Mouse (Mus musculus) urinary bladder, postnatal 25 days (tissue): ENCODE measurements at regions not wholly inside any gene's neighbourhood (a gene's known extent, or its start where the extent isn't known, plus 50 kb on each side); places are given as distances from the start of the nearest gene placed in this dataset.

ENCODE experiments used
- DNase-seq: peaks from one replicate; pipeline ENCODE4 v3.0.0; 2022; ENCODE audit warnings: low spot score

- no peak for DNase-seq
These were observed 77.1 kb upstream of the Nck2 start for GRCm38 (mm10) chr1:43367151-43367895.

GRCm38 (mm10) chr1:43371863-43372262 lies 72.5 kb upstream of the Nck2 start:
- DNase-seq = no peak

GRCm38 (mm10) chr1:43374946-43375345 lies 69.4 kb upstream of the Nck2 start:
- DNase-seq = no peak

- no peak for DNase-seq
These were observed 68.5 kb upstream of the Nck2 start for GRCm38 (mm10) chr1:43375851-43376250.

GRCm38 (mm10) chr1:43377491-43378263 lies 66.7 kb upstream of the Nck2 start:
- DNase-seq = no peak

GRCm38 (mm10) chr1:43385008-43385407 lies 59.4 kb upstream of the Nck2 start:
- DNase-seq = no peak

- no peak for DNase-seq
These were observed 50.3 kb upstream of the Nck2 start for GRCm38 (mm10) chr1:43394035-43394434.
